Mouse (Mus musculus): ENCODE measurements around the gene Gngt2.

- no peak for TF ChIP-seq EP300 (IDR thresholded peaks at IDR 0.05; ENCODE audit: low read depth)
- TF ChIP-seq CTCF (IDR thresholded peaks at IDR 0.05; ENCODE audit: low read depth), result no peak
These were observed 13.9 kb downstream of the Gngt2 start for GRCm38 (mm10) chr11:95850898-95851297.

All from liver, postnatal 0 days (tissue).